Mouse (Mus musculus) lung, postnatal 4 days (tissue): ENCODE measurements around the gene Ints2.

ENCODE experiments used
- DNase-seq, 2 experiments: peaks; one replicate each; pipeline ENCODE4 v3.0.0; 2021

Gene Ints2

GRCm38 (mm10) chr11:86170743-86171142 is 86.6 kb downstream of the Ints2 start:
- DNase-seq: no peak
